Mouse (Mus musculus): ENCODE measurements around the gene Tbxas1. TPM values are rescaled to one million over a fixed set of nuclear protein-coding genes. Genes with fewer than 3 reads are reported as not detected.
A peak's percentile ranks its signal among the peaks of the same experiment; 100 is the strongest.

Gene Tbxas1
- polyA plus RNA-seq, 1 experiment from 2014 or later, result 1.4 TPM

DNA sequence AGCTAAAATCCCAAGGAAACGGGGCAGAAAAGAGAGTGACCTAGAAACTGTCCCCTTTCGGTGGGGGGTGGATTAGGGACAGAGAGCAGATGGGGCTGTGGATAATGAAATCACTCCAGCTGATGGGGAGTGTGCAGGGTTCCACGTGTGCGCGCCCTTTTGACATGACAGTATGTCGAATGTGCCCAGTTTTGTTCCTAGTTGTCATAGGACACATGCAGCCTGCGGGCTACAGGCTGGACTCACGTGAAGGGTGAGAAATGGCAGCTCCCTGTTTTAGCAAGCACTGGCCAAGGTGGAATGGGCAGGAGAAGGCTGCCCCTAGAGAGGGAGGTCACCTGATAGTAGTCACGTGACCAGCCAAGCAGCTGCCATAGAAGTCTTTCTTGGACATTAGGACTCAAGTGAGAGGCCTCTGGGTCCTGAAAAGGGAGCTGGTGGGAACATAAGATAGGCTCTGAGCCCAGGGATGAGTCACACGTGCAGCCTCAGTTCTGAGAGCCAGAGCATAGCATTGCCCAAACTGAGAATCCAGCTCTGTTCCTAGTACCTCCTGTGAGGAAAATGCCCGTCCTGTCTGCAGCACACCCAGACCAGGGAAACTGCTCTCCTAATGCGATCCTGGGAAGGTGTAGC, 85.7 kb downstream of the Tbxas1 start:
- H3K27ac ChIP-seq, result peak overlapping the region; percentile 29; the same call in 1 of the 2 replicates
- DNase-seq (ENCODE audit: low spot score), result no peak
- H3K27me3 ChIP-seq (ENCODE audit: insufficient read depth, poor library complexity, severe bottlenecking), result no peaks in the 10 kb centered on the region
- H3K4me1 ChIP-seq, result peaks cover 18% of the 10 kb centered on the region
- H3K9me3 ChIP-seq, result no peaks in the 10 kb centered on the region
- no peak overlapping the region for H3K4me3 ChIP-seq
- H3K36me3 ChIP-seq, result no peaks in the 10 kb centered on the region
- 59% methylated on average over 12 of the region's 12 CpGs for WGBS

DNA sequence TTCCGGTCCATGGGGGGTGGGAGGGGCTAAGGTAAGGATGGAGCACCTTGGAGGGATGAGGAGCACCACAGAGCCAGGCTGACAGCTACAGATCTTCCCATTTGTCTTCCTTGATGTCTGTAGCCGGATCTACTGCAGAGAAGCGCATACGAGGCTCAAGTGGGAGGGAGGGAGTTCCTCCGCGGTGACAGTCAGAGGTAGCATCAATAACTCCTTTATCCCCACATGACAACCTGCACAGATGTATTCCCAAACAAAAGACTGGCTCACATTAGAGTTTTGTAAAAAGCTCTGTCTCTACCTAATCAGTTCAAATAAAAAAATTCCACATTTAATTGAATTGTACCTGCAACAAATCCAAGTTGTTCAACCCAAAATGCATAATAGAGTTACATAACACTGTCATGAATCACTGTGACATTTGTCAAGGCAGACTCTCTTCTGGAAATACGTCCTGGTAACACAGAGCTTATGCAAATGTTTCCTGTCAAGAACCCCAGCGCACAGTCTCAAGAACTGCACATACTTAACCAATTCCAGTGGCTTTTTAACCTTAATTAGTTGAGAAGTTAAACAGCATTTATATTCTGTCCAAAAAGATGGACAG, 86.3 kb downstream of the Tbxas1 start:
- no peak overlapping the region for H3K27ac ChIP-seq
- 57% methylated on average over 8 of the region's 8 CpGs for WGBS
- H3K4me1 ChIP-seq, result peaks cover 18% of the 10 kb centered on the region
- H3K27me3 ChIP-seq (ENCODE audit: insufficient read depth, poor library complexity, severe bottlenecking), result no peaks in the 10 kb centered on the region
- H3K36me3 ChIP-seq, result no peaks in the 10 kb centered on the region
- no peaks in the 10 kb centered on the region for H3K9me3 ChIP-seq
- H3K4me3 ChIP-seq, result no peak overlapping the region
- no peak for DNase-seq (ENCODE audit: low spot score)

DNA sequence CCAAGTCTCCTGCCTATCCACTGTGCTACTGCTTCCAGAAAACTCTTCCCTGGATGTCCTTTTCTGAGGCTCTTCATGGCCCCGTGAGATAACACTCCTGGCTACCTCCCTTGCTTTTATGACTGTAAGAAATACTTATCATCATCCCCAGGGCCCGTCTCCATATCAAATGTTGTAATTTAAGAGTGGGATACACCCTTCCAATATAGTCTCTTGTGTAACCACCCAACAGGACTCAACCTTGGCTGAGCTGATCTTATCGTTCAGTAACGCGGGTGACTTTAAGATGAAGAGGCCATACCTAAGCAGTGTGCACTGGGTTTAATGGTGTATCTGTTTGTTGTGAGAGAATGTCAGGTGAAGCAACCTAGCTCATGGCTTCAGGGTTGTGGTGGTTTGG, 91.6 kb downstream of the Tbxas1 start:
- Histone ChIP-seq H3K4me3 (no peak overlapping the region), H3K9me3 (no peaks in the 10 kb centered on the region), H3K27ac (no peak overlapping the region), H3K27me3 (ENCODE audit: insufficient read depth, poor library complexity, severe bottlenecking) (no peaks in the 10 kb centered on the region), H3K36me3 (no peaks in the 10 kb centered on the region), H3K4me1 (peaks cover 4% of the 10 kb centered on the region; the same call in 1 of the 2 replicates)
- no peak for DNase-seq (ENCODE audit: low spot score)
- 86% methylated on average over 5 of the region's 5 CpGs for WGBS

DNA sequence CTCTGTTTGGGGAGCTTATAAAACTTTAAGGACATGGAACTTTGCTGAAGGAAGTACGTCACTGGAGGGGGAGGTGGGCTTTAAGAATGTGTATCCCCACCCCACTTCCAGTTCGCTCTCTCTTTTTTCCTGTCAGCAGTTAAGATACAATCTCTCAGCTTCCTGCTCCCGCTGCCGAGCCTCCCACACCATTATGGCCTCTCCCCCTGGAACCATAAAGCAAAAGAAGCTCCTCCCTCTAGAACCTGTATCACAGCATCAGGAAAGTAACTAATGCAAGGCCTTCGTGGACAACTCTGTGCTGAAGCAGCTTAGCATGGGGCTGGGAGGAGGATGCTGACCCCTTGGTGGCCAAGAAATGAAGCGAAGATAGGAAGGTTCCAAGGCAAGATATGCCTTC, 92.1 kb downstream of the Tbxas1 start:
- Histone ChIP-seq H3K4me1 (peaks cover 4% of the 10 kb centered on the region; the same call in 1 of the 2 replicates), H3K36me3 (no peaks in the 10 kb centered on the region), H3K27ac (no peak overlapping the region), H3K27me3 (ENCODE audit: insufficient read depth, poor library complexity, severe bottlenecking) (no peaks in the 10 kb centered on the region), H3K4me3 (no peak overlapping the region), H3K9me3 (no peaks in the 10 kb centered on the region)
- 69% methylated on average over 6 of the region's 6 CpGs for WGBS
- no peak for DNase-seq (ENCODE audit: low spot score)

DNA sequence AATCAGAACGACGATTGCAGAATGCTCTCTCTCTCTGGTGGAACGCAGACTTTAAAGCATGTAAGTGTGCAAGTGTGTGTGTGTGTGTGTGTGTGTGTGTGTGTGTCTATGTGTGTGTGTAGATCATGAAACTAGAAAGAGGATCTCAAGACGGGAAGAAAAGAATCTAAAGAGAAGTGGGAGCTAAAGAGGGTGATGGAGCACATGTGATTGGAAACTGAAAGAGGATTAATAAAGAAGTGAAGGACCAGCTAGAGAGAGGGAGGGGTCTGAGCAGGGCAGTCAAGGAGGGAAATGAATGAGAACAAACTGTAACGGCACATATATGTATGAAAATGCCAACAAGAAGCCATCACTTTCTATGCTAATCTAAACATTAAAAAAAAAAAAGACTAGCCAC, 92.8 kb downstream of the Tbxas1 start:
- Histone ChIP-seq H3K36me3 (no peaks in the 10 kb centered on the region), H3K27ac (no peak overlapping the region), H3K4me3 (no peak overlapping the region), H3K27me3 (ENCODE audit: insufficient read depth, poor library complexity, severe bottlenecking) (no peaks in the 10 kb centered on the region), H3K4me1 (peaks cover 4% of the 10 kb centered on the region; the same call in 1 of the 2 replicates), H3K9me3 (no peaks in the 10 kb centered on the region)
- 81% methylated on average over 5 of the region's 5 CpGs for WGBS
- no peak for DNase-seq (ENCODE audit: low spot score)

DNA sequence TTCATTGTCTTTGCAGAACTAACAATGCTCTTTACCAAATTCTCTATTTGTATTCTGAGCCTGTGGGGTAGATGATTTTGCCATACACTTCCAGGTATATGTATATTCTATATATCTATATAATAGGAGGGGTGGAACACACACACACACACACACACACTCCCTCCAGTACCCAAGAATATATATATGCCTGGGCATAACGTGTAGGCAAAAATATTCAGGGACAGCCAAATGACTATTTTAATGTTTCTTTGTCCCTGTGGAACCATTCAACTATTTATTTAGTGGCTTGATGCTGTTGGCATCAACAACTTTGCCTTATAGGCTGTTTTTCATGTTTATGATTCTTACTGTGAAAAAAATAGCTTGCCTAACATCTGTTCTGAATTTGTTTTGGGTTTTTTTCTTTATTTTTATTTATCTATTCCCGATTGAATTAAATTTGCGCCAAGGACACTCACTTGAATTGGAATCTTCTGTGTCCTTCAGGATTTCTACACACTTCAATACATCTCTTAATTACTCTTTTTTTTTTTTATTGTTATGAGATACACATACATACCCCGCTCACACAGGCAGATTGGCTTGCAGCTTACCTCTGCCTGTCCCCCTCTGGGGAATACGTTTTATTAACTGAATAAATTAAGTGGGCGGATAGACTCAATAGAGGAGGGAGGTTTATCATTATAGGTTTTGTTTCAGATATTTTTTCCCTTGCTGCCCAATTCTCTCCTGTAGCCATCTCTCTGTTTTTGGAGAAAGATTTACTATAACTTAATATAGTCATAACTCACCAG, 94.9 kb downstream of the Tbxas1 start:
- no peaks in the 10 kb centered on the region for H3K9me3 ChIP-seq
- no peak overlapping the region for H3K4me3 ChIP-seq
- no peaks in the 10 kb centered on the region for H3K27me3 ChIP-seq (ENCODE audit: insufficient read depth, poor library complexity, severe bottlenecking)
- DNase-seq (ENCODE audit: low spot score), result no peak
- WGBS, result 83% methylated on average over 6 of the region's 6 CpGs
- no peak overlapping the region for H3K27ac ChIP-seq
- H3K4me1 ChIP-seq, result peaks cover 8% of the 10 kb centered on the region; the same call in 1 of the 2 replicates
- H3K36me3 ChIP-seq, result no peaks in the 10 kb centered on the region

DNA sequence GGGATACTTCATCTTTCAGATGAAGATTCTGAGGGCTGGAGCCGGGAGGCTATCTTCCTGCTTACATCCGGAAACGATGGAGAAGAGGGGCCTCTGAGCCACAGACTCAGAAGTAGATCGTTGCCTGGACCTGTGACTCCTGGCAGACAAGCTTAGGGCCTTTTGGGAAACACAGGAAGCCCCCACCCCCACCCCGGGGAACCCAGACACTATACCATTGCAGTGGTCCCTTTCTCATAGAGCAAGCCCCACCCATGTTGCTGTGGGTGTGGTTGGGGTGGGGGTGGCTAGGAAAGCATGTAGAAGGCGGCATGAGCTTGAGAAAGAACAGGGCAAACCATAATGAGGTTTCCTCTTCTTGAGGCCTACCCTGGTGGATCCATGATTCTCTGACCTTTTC, 95.6 kb downstream of the Tbxas1 start:
- Histone ChIP-seq H3K36me3 (no peaks in the 10 kb centered on the region), H3K27ac (no peak overlapping the region), H3K27me3 (ENCODE audit: insufficient read depth, poor library complexity, severe bottlenecking) (no peaks in the 10 kb centered on the region), H3K4me1 (peaks cover 8% of the 10 kb centered on the region; the same call in 1 of the 2 replicates), H3K9me3 (no peaks in the 10 kb centered on the region), H3K4me3 (no peak overlapping the region)
- 71% methylated on average over 6 of the region's 6 CpGs for WGBS
- DNase-seq (ENCODE audit: low spot score), result no peak

- no peaks in the 10 kb centered on the region for H3K9me3 ChIP-seq
- H3K27me3 ChIP-seq (ENCODE audit: insufficient read depth, poor library complexity, severe bottlenecking), result no peaks in the 10 kb centered on the region
- H3K27ac ChIP-seq, result no peak overlapping the region
- 57% methylated on average over 1 of the region's 1 CpGs for WGBS
- H3K4me3 ChIP-seq, result no peak overlapping the region
- H3K36me3 ChIP-seq, result no peaks in the 10 kb centered on the region
- peaks cover 8% of the 10 kb centered on the region; the same call in 1 of the 2 replicates for H3K4me1 ChIP-seq
- DNase-seq (ENCODE audit: low spot score), result no peak
Observed at GRCm38 (mm10) chr6:38972826-38973225, 97.6 kb downstream of the Tbxas1 start.

DNA sequence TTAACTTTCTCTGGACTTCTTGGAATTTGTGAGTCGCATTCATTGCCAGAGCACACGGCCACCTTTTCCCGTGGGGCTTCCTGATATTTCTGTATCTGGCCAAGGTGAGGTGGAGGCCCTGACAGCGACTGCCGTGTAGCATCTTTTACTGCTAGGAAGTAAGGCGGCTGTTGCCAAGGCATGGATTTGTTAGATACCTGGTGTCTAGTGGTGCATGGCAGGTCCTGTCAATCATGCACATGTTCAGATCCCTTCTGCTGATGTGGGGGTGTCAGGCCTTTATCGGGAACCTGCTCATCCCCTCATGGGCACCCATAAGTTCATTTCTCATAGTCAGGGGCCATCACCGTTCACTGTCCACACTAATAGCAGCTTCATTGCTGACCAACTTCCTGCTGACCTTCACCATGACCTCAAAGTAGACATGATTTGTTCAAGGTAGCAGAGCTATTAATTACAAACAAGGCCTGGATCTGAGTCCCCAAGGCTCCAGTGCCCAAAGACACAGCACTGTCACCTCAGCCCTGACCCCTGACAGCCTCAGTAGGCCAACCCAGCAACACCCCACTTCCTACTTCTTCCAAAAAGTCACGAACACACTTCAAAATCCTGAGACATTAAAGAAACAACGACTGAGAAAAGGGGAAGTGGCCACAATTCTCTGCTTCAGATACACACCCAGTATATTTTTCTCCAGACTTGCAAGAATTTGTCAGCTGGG, 98.4 kb downstream of the Tbxas1 start:
- no peak for DNase-seq (ENCODE audit: low spot score)
- Histone ChIP-seq H3K36me3 (no peaks in the 10 kb centered on the region), H3K4me3 (no peak overlapping the region), H3K27me3 (ENCODE audit: insufficient read depth, poor library complexity, severe bottlenecking) (no peaks in the 10 kb centered on the region), H3K9me3 (no peaks in the 10 kb centered on the region), H3K4me1 (peaks cover 8% of the 10 kb centered on the region; the same call in 1 of the 2 replicates), H3K27ac (no peak overlapping the region)
- 83% methylated on average over 10 of the region's 10 CpGs for WGBS

GRCm38 (mm10) chr6:38974162-38974525, 98.9 kb downstream of the Tbxas1 start:
- Histone ChIP-seq H3K4me1 (peaks cover 8% of the 10 kb centered on the region; the same call in 1 of the 2 replicates), H3K27me3 (ENCODE audit: insufficient read depth, poor library complexity, severe bottlenecking) (no peaks in the 10 kb centered on the region), H3K27ac (no peak overlapping the region), H3K36me3 (no peaks in the 10 kb centered on the region), H3K4me3 (no peak overlapping the region), H3K9me3 (no peaks in the 10 kb centered on the region)
- 80% methylated on average over 1 of the region's 1 CpGs for WGBS
- DNase-seq (ENCODE audit: low spot score), result no peak

GRCm38 (mm10) chr6:38974536-38975268, 99.5 kb downstream of the Tbxas1 start:
- Histone ChIP-seq H3K4me1 (peaks cover 8% of the 10 kb centered on the region; the same call in 1 of the 2 replicates), H3K27me3 (ENCODE audit: insufficient read depth, poor library complexity, severe bottlenecking) (no peaks in the 10 kb centered on the region), H3K4me3 (no peak overlapping the region), H3K9me3 (no peaks in the 10 kb centered on the region), H3K27ac (no peak overlapping the region), H3K36me3 (no peaks in the 10 kb centered on the region)
- 87% methylated on average over 8 of the region's 8 CpGs for WGBS
- no peak for DNase-seq (ENCODE audit: low spot score)

DNA sequence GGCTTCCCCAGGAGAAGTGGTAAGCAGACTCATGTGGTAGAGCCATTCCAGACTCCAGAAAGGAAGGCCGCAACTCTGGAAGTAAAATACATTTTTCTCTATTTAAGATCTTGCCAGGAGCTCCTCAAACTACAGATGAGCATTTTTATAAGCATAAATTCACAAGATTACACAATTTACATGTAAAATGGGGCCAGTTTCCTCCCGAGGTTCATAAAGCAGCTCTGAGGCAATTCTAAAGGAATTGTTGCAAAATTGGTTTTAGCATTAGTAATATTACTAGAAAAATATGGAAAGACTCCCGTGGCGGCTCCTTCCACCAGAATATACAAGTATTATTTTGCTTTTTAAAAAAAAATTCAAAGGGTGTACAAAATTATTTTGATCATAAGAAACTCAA, 100.7 kb downstream of the Tbxas1 start:
- Histone ChIP-seq H3K36me3 (no peaks in the 10 kb centered on the region), H3K4me1 (peaks cover 5% of the 10 kb centered on the region; the same call in 1 of the 2 replicates), H3K27me3 (ENCODE audit: insufficient read depth, poor library complexity, severe bottlenecking) (no peaks in the 10 kb centered on the region), H3K27ac (no peak overlapping the region), H3K4me3 (no peak overlapping the region), H3K9me3 (no peaks in the 10 kb centered on the region)
- no peak for DNase-seq (ENCODE audit: low spot score)
- WGBS, result 88% methylated on average over 4 of the region's 4 CpGs

Measured in heart, embryonic 10.5 days (tissue).